Mouse (Mus musculus) liver, embryonic 11.5 days (tissue): ENCODE data around the gene Flna. TPM values are rescaled to one million over a fixed set of nuclear protein-coding genes. Genes with fewer than 3 reads are reported as not detected.

ENCODE experiments used
- ATAC-seq: fragments of 200-750 bp; cut with Nextera tagmentation; replicated peaks from 2 replicates; pipeline ENCODE4 v1.8.0; 2017; ENCODE audit warnings: moderate number of reproducible peaks, mild to moderate bottlenecking, moderate TSS enrichment, moderate library complexity; ENCODE audit not compliant: low FRiP score
- DNase-seq: peaks from one replicate; pipeline ENCODE4 v3.0.0-alpha.2; 2017; ENCODE audit warnings: low spot score
- H3K27ac ChIP-seq: fragments of 300-500 bp; sonication (generic); 2 replicates; pipeline ENCODE4 v1.5.1; 2014; ENCODE audit warnings: mild to moderate bottlenecking, low read depth, low read length, control low read depth
- H3K27me3 ChIP-seq: fragments of 300-500 bp; sonication (generic); replicated peaks from 2 replicates; pipeline ENCODE4 v1.6.1; 2014; ENCODE audit warnings: low read length, mixed read lengths; ENCODE audit not compliant: control insufficient read depth, insufficient read depth
- H3K36me3 ChIP-seq: fragments of 300-500 bp; sonication (generic); 2 replicates; pipeline ENCODE4 v1.6.1; 2014; ENCODE audit warnings: mild to moderate bottlenecking, low read length, moderate library complexity, mixed read lengths; ENCODE audit not compliant: control insufficient read depth, insufficient read depth
- H3K4me1 ChIP-seq: fragments of 300-500 bp; sonication (generic); replicated peaks from 2 replicates; pipeline ENCODE4 v1.6.1; 2014; ENCODE audit warnings: low read length, mixed read lengths; ENCODE audit not compliant: control insufficient read depth, insufficient read depth
- H3K4me2 ChIP-seq: fragments of 300-500 bp; sonication (generic); 2 replicates; pipeline ENCODE4 v1.6.1; 2014; ENCODE audit warnings: mild to moderate bottlenecking, control low read depth, moderate library complexity
- H3K4me3 ChIP-seq: fragments of 300-500 bp; sonication (generic); 2 replicates; pipeline ENCODE4 v1.5.1; 2014; ENCODE audit warnings: low read depth, low read length, control low read depth
- H3K9ac ChIP-seq: fragments of 300-500 bp; sonication (generic); 2 replicates; pipeline ENCODE4 v1.6.1; 2014; ENCODE audit warnings: low read depth, low read length, control low read depth
- H3K9me3 ChIP-seq: fragments of 300-500 bp; sonication (generic); 2 replicates; pipeline ENCODE4 v1.6.1; 2016; ENCODE audit warnings: low read length, inconsistent platforms, mixed read lengths; ENCODE audit not compliant: control insufficient read depth
- WGBS: fragments of 180-500 bp; shearing (Covaris S2); extraction: QIAGEN DNeasy Blood & Tissue Kit; methylation state at CpG from one replicate; pipeline ENCODE4 v1.1.7; 2014; 5-methylcytosine and 5-hydroxymethylcytosine counted together
- polyA plus RNA-seq: library from polyadenylated mRNA; unstranded; fragments of >200 nt; fragmentation: Nextera tagmentation; extraction: Ambion mirVana; gene quantifications from 2 replicates; pipeline ENCODE4 v1.2.1, GENCODE M21; 2014

The Flna gene
- polyA plus RNA-seq, 1 experiment from 2014 or later, result 175 TPM

DNA sequence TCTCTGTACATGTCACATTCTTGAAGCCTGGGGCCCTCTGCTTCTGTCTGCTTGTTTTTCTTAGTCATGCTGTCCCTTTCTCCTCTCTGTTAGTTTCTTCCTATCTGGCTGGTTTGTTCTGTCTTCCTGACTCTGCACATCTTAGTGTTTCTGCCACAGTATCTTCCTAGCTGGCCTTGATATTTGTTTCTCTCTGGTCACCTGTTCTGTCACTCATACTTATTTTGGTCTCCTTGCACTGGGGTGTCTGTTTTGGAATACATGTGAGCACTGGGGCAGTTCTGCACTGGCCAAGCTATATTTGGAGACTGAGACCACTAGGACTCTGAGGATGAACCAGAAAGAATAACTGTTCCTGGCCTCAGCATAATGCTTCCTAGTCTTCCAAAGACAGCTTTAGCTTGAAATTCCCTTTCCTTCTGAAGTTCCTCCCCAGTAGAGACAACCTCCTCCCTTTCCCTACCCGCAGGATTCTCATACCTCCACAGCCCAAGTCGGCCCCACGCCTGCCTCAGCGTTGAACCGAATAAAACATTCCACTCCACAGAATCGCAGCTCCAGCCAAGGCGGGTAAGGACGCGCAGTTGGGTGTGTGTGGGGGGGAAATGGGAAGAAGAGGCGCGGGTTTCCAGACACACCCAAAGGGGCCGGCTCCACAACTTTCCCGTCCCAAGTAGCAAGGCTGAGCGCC is 31.6 kb upstream of the Flna start:
- ATAC-seq, result 0 out of 2 replicates have a peak, but pooled peaks have one; percentile 29
- Histone ChIP-seq H3K27ac (peak overlapping the region; percentile 93), H3K27me3 (no peaks in the 10 kb centered on the region), H3K9me3 (no peaks in the 10 kb centered on the region), H3K4me3 (peak overlapping the region; percentile 71), H3K9ac (peak overlapping the region; percentile 66), H3K4me2 (peak overlapping the region; percentile 87), H3K36me3 (no peaks in the 10 kb centered on the region), H3K4me1 (0 out of 2 replicates have a peak, but pooled peaks cover 3% of the 10 kb centered on the region)
- WGBS, result 15% methylated on average over 14 of the region's 14 CpGs
- DNase-seq, result no peak

- Histone ChIP-seq H3K4me2 (no peak overlapping the region), H3K27ac (no peak overlapping the region), H3K36me3 (no peaks in the 10 kb centered on the region), H3K27me3 (no peaks in the 10 kb centered on the region), H3K4me1 (no peaks in the 10 kb centered on the region), H3K9me3 (no peaks in the 10 kb centered on the region), H3K4me3 (no peak overlapping the region), H3K9ac (no peak overlapping the region)
- ATAC-seq (no peak), DNase-seq (no peak)
- 68% methylated on average over 8 of the region's 8 CpGs for WGBS
Measured at GRCm38 (mm10) chrX:74277916-74278315, 28.3 kb upstream of the Flna start.

DNA sequence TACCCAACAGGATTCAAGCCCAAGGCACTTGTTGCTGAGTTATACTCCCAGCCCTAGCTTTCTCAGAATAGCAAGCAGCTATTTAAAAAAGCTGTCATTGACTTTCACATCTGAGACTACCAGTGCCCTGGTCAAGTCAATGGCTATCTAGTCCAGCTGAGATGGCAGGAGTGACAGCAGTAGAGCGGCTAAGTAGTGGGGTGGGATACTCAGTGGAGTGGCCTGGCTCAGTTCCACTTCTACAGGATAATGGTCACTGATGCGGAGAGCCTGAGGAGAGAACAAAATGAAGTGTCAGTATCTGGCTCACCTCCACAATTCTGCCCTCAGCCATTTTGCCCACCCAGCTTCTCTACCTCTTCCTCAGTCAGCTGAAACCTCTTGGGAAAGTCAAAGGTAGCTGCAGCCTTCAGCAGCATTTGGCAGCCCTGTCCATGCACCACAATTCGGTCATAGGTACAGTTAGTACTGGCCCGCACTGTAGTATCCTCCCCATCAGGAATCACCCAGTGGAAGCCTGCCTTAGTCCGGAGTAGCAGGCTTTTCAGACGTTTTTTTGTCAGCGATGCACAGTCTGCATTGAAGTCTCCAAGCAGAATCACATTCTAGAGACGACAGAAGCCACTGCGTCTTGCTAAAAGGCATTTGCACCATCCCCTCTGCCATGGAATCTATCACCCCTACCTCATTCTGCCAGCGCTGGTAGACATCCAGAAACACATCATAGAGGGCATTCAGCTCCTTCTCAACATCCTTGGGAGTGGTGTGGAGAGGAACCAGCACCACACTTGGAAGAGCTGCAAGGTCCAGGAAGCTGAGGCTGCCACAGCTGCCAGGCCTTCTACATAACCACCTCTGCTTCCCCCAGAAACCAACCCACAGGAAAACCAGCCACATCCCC is 24.1 kb upstream of the Flna start:
- Histone ChIP-seq H3K4me2 (no peak overlapping the region; the same call in 1 of the 2 replicates), H3K27ac (peak overlapping the region; percentile 25)
- 26% methylated on average over 10 of the region's 10 CpGs for WGBS

GRCm38 (mm10) chrX:74270902-74271551 is 21.4 kb upstream of the Flna start:
- ATAC-seq (no peak), DNase-seq (no peak)
- Histone ChIP-seq H3K4me2 (peak overlapping the region; percentile 68), H3K9ac (peak overlapping the region; percentile 83), H3K9me3 (no peaks in the 10 kb centered on the region), H3K27me3 (no peaks in the 10 kb centered on the region), H3K27ac (peak overlapping the region; percentile 70), H3K36me3 (no peaks in the 10 kb centered on the region), H3K4me1 (no peaks in the 10 kb centered on the region; the same call in 1 of the 2 replicates), H3K4me3 (peak overlapping the region; percentile 68)
- 20% methylated on average over 27 of the region's 27 CpGs for WGBS

More for the DNA sequence above, 24.1 kb upstream of the Flna start:
- H3K9me3 ChIP-seq, result no peaks in the 10 kb centered on the region
- no peaks in the 10 kb centered on the region for H3K27me3 ChIP-seq
- H3K4me1 ChIP-seq, result no peaks in the 10 kb centered on the region; the same call in 1 of the 2 replicates
- H3K9ac ChIP-seq, result no peak overlapping the region
- no peak for ATAC-seq
- H3K4me3 ChIP-seq, result no peak overlapping the region
- H3K36me3 ChIP-seq, result no peaks in the 10 kb centered on the region
- no peak for DNase-seq

GRCm38 (mm10) chrX:74270062-74270901 is 20.7 kb upstream of the Flna start, which contains the start of gene Rpl10:
Gene Rpl10 (plus strand): TSS chrX:74270812.
- Histone ChIP-seq H3K9ac (peak within 1 kb of the TSS; percentile 83), H3K4me2 (peak within 1 kb of the TSS; percentile 68), H3K4me1 (no peaks in the 10 kb centered on the region; the same call in 1 of the 2 replicates), H3K27ac (peak within 1 kb of the TSS; percentile 86), H3K27me3 (no peaks in the 10 kb centered on the region), H3K4me3 (peak within 1 kb of the TSS; percentile 68), H3K9me3 (no peaks in the 10 kb centered on the region), H3K36me3 (no peaks in the 10 kb centered on the region)
- ATAC-seq (peak; percentile 89), DNase-seq (peak; percentile 83)
- WGBS, result 14% methylated on average over 42 of the region's 42 CpGs

GRCm38 (mm10) chrX:74269736-74270061 is 20.1 kb upstream of the Flna start:
- Histone ChIP-seq H3K9me3 (no peaks in the 10 kb centered on the region), H3K27me3 (no peaks in the 10 kb centered on the region), H3K4me2 (peak overlapping the region; percentile 66), H3K27ac (peak overlapping the region; percentile 86), H3K9ac (peak overlapping the region; percentile 61), H3K36me3 (no peaks in the 10 kb centered on the region), H3K4me1 (no peaks in the 10 kb centered on the region; the same call in 1 of the 2 replicates), H3K4me3 (peak overlapping the region; percentile 68)
- ATAC-seq, result peak; percentile 7
- WGBS, result 19% methylated on average over 3 of the region's 3 CpGs
- no peak for DNase-seq

GRCm38 (mm10) chrX:74257746-74258145 is 8.1 kb upstream of the Flna start:
- no peak for DNase-seq
- Histone ChIP-seq H3K4me1 (no peaks in the 10 kb centered on the region; the same call in 1 of the 2 replicates), H3K27ac (no peak overlapping the region), H3K4me3 (no peak overlapping the region), H3K36me3 (no peaks in the 10 kb centered on the region), H3K9ac (no peak overlapping the region), H3K4me2 (no peak overlapping the region), H3K9me3 (no peaks in the 10 kb centered on the region), H3K27me3 (no peaks in the 10 kb centered on the region)
- no peak for ATAC-seq
- 82% methylated on average over 3 of the region's 3 CpGs for WGBS
